Mouse (Mus musculus): ENCODE data around the gene Gdpgp1.

DNA sequence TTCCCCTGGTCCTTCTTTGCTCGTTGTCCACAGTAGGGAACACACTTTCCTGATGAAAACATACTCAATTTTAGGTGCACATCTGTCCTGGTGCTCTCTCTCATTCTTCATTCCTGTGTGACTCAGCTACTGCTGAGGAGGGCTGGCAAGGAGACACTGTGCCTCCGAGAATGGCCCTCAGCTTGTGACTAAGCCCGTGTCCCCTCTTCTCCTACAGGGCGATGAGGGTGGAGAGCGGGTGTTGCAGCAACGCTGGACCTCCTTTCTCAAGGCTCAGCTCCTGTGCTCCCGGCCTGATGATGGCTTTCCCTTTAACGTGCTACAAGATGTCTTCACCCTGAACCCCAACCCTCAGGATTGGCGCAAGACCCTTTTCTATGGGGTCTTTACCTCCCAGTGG lies 14.0 kb upstream of the Gdpgp1 start:
- TF ChIP-seq POLR2A (IDR thresholded peaks at IDR 0.05; ENCODE audit: insufficient read length, low read depth) (no peak), SRF (IDR thresholded peaks at IDR 0.05; ENCODE audit: control insufficient read depth, insufficient read length, low read depth) (no peak), MAX (IDR thresholded peaks at IDR 0.05; ENCODE audit: low read depth) (no peak), POLR2AphosphoS2 (IDR thresholded peaks at IDR 0.05; ENCODE audit: insufficient read length, low read depth) (no peak)
